Mouse (Mus musculus): Measurements from ENCODE around the gene Rab22a. TPM values are rescaled to one million over a fixed set of nuclear protein-coding genes. Genes with fewer than 3 reads are reported as not detected.

The Rab22a gene
- 42.0 and 42.1 TPM in 2 replicates for polyA plus RNA-seq (2015; fragmentation: Nextera tagmentation; extraction: Ambion mirVana)

DNA sequence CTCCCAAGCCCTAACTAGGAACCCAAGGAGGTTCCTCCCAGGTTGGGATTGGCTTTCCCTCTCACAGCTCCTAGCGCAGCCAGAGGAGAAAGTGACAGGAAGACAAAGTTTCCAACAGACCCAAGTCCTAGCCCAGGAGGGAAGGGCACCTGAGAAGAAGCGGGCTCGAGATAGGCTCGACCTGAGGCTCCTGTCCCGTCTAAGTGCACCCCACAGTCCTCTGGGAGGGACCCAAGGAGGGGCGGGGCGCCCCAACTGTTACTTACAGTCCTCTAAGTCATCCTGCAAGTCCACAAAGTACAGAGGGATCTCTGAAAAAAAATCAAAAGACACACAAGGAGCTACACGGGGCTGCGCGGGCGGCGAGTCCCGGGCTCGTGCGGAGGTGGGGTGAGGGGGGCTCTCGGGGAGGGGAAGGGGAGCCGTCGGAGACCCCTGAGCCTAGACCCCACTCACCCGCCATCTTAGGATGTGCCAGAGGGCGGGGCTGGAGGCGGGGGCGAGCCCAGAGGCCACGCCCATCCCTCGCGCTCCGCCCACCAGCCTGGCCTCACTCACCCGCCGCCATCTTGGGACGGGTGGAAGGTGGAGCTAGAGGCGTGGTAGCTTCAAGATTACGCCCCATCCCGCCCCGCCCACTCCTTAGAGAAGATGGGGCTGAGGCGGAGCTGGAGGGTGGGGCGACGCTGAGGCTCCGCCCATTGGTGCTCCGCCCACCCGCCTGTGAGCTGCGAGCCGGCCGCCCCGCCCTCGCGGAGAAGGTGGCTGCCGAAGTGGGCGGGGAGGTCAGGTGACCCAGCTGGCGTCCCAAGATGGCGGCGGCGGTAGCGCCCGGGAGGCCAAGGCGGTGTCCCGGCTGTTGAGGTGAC lies at the start of gene Rab22a:
Gene Rab22a (plus strand): TSS at position 704 of the 869 bp plus-strand sequence.
- 0% methylated on average over 42 of the region's 55 CpGs for WGBS

DNA sequence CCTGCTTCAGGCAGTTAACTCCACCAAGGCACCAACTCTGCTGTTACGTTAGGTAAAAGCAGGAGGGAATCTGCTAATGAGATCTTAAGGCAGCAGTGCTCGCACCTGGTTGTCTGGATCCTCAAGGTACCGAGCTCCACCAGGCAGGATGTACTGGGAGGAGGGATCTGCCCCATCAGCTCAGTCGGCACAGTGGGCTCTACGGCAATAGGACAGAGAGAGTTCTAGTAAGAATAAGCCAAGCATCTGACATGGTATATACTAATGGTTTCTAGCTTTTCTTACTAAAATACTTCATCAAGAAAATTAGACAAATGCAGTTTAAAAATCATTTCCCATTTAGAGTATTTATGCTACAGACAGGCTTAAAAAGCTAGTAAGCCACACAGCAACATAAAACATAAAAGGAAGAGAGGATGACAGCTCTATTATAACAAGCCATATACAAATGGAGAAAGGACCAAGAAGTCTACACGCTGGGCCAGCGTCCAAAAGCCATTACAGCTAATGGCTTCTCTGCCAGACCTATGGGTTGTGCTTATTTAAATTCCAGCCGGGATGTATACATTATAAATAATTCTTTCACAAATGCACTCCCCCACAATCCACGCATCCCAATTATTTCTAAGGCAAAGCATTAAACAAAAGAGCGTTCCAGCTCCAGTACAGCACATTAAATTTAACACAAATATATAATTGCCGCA lies 44.0 kb upstream of the Rab22a start:
- H3K27ac ChIP-seq (ENCODE audit: low read depth, low read length): no peak overlapping the region
- 70% methylated on average over 11 of the region's 11 CpGs for WGBS
- H3K36me3 ChIP-seq (ENCODE audit: control insufficient read depth, insufficient read depth): peaks cover 15% of the 10 kb centered on the region; the same call in 1 of the 2 replicates
- no peak for TF ChIP-seq CTCF (IDR thresholded peaks at IDR 0.05; ENCODE audit: low read depth)
- no peaks in the 10 kb centered on the region for H3K27me3 ChIP-seq (replicated peaks; ENCODE audit: control insufficient read depth, insufficient read depth, low read length)
- no peaks in the 10 kb centered on the region for H3K9me3 ChIP-seq (ENCODE audit: control insufficient read depth)
- H3K4me1 ChIP-seq (replicated peaks; ENCODE audit: control insufficient read depth, insufficient read depth, low read length): no peaks in the 10 kb centered on the region
- no peak for ATAC-seq
- H3K9ac ChIP-seq (ENCODE audit: low read depth, low read length): no peak overlapping the region
- H3K4me3 ChIP-seq (ENCODE audit: low read depth, low read length): no peak overlapping the region
- H3K4me2 ChIP-seq (replicated peaks; ENCODE audit: low read depth): no peak overlapping the region

More for the DNA sequence above, at the start of gene Rab22a:
- H3K36me3 ChIP-seq (ENCODE audit: control insufficient read depth, insufficient read depth): peaks cover 18% of the 10 kb centered on the region; the same call in 1 of the 2 replicates
- no peak for TF ChIP-seq CTCF (IDR thresholded peaks at IDR 0.05; ENCODE audit: low read depth)
- H3K4me1 ChIP-seq (replicated peaks; ENCODE audit: control insufficient read depth, insufficient read depth, low read length): peaks cover 6% of the 10 kb centered on the region
- peak; percentile 98 for ATAC-seq
- H3K9ac ChIP-seq (ENCODE audit: low read depth, low read length): peak within 1 kb of the TSS; percentile 97
- H3K27me3 ChIP-seq (replicated peaks; ENCODE audit: control insufficient read depth, insufficient read depth, low read length): no peaks in the 10 kb centered on the region
- peak within 1 kb of the TSS; percentile 95 for H3K4me3 ChIP-seq (ENCODE audit: low read depth, low read length)
- H3K9me3 ChIP-seq (ENCODE audit: control insufficient read depth): no peaks in the 10 kb centered on the region
- peak within 1 kb of the TSS; percentile 88 for H3K4me2 ChIP-seq (replicated peaks; ENCODE audit: low read depth)
- H3K27ac ChIP-seq (ENCODE audit: low read depth, low read length): peak within 1 kb of the TSS; percentile 84

DNA sequence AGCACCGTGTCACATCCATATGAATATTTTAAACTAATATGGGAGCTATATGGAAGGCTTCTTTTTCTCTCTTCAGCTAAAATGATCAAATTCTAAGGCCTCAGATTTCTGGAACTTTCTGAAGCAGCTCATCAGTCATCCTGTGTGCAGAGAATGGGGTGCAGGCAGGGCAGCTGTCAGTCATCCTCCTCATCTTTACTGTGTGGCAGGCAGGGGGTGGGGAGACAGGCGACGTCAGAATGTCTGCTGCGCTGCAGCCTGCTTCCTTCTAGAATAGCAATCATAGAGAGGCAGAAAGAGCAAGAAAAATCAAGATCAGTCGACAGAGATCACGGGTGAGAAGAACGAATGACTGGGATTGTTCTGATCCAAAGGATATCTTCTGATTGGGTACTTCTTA lies 43.4 kb upstream of the Rab22a start:
- H3K9ac ChIP-seq (ENCODE audit: low read depth, low read length): no peak overlapping the region
- ATAC-seq: no peak
- H3K4me3 ChIP-seq (ENCODE audit: low read depth, low read length): no peak overlapping the region
- no peak for TF ChIP-seq CTCF (IDR thresholded peaks at IDR 0.05; ENCODE audit: low read depth)
- H3K4me1 ChIP-seq (replicated peaks; ENCODE audit: control insufficient read depth, insufficient read depth, low read length): no peaks in the 10 kb centered on the region
- H3K27me3 ChIP-seq (replicated peaks; ENCODE audit: control insufficient read depth, insufficient read depth, low read length): no peaks in the 10 kb centered on the region
- 0 out of 2 replicates have a peak, but pooled peaks cover 8% of the 10 kb centered on the region for H3K36me3 ChIP-seq (ENCODE audit: control insufficient read depth, insufficient read depth)
- H3K9me3 ChIP-seq (ENCODE audit: control insufficient read depth): no peaks in the 10 kb centered on the region
- WGBS: 73% methylated on average over 7 of the region's 7 CpGs
- no peak overlapping the region for H3K4me2 ChIP-seq (replicated peaks; ENCODE audit: low read depth)
- no peak overlapping the region for H3K27ac ChIP-seq (ENCODE audit: low read depth, low read length)

DNA sequence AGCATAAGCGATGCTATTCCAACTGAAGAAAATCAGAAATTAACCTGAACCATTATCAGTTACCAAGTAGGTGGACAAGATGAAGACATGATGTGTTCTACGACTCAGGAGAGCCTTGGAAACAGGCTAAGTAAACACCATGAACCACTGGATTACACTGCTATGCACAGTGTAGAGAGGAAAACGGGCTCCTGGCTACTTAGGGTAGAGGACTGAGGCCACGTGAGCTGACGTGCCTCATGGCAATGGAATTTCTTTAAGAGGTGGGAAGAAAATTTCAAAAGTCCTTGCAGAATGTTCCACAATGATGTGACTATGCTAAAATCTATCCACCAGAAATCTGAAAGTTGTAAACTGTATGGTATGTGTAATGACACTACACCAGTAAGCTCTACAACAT lies 40.4 kb upstream of the Rab22a start:
- H3K4me3 ChIP-seq (ENCODE audit: low read depth, low read length): no peak overlapping the region
- no peak overlapping the region for H3K27ac ChIP-seq (ENCODE audit: low read depth, low read length)
- H3K36me3 ChIP-seq (ENCODE audit: control insufficient read depth, insufficient read depth): 0 out of 2 replicates have a peak, but pooled peaks cover 5% of the 10 kb centered on the region
- TF ChIP-seq CTCF (IDR thresholded peaks at IDR 0.05; ENCODE audit: low read depth): no peak
- H3K4me1 ChIP-seq (replicated peaks; ENCODE audit: control insufficient read depth, insufficient read depth, low read length): no peaks in the 10 kb centered on the region
- no peaks in the 10 kb centered on the region for H3K27me3 ChIP-seq (replicated peaks; ENCODE audit: control insufficient read depth, insufficient read depth, low read length)
- no peaks in the 10 kb centered on the region for H3K9me3 ChIP-seq (ENCODE audit: control insufficient read depth)
- no peak for ATAC-seq
- no peak overlapping the region for H3K4me2 ChIP-seq (replicated peaks; ENCODE audit: low read depth)
- 87% methylated on average over 5 of the region's 5 CpGs for WGBS
- no peak overlapping the region for H3K9ac ChIP-seq (ENCODE audit: low read depth, low read length)

DNA sequence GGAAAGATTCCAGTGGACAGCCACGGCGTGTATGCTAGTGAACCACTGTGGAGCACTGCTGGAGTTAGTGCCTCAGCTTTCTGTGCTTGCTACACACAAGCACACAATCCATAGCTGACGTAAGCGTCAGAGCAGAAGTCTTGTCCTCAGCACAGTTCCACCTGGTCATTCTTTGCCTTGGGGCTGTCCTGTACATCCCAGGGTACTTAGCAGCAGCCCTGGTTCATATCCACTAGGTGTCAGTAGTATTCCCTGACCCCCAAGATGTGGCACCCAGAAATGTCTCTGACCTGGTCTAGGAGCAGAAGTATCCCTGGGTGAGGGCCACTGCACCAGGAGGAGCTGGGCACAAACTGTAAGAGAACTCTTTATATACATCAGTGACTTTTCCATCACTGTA lies 38.9 kb upstream of the Rab22a start:
- Histone ChIP-seq H3K36me3 (ENCODE audit: control insufficient read depth, insufficient read depth) (no peaks in the 10 kb centered on the region), H3K4me2 (replicated peaks; ENCODE audit: low read depth) (no peak overlapping the region), H3K9me3 (ENCODE audit: control insufficient read depth) (no peaks in the 10 kb centered on the region), H3K4me3 (ENCODE audit: low read depth, low read length) (no peak overlapping the region), H3K27ac (ENCODE audit: low read depth, low read length) (no peak overlapping the region), H3K4me1 (replicated peaks; ENCODE audit: control insufficient read depth, insufficient read depth, low read length) (no peaks in the 10 kb centered on the region), H3K9ac (ENCODE audit: low read depth, low read length) (no peak overlapping the region), H3K27me3 (replicated peaks; ENCODE audit: control insufficient read depth, insufficient read depth, low read length) (no peaks in the 10 kb centered on the region)
- WGBS: 97% methylated on average over 4 of the region's 4 CpGs
- TF ChIP-seq CTCF (IDR thresholded peaks at IDR 0.05; ENCODE audit: low read depth): peak; percentile 66
- ATAC-seq: no peak

DNA sequence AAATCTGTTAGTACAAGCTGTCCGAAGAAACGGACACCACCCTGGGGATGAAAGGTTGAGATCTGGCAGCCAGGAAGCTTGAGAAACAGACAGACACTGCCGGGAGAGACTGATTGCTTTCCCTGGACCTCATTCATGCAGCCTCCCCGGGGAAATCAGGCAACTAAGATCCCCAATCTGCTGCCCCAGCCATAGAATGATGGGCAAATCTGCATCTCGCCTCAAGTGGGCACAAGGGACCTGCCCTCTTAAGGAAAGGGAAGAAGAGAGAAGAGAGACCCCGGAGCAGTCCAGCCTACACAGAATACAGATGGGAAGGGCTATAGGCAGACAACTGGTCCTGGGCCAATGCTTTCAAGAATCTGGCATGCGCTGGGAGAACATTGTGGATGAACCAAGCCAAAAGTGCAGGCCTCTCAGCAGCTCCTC lies 37.4 kb upstream of the Rab22a start:
- Histone ChIP-seq H3K27me3 (replicated peaks; ENCODE audit: control insufficient read depth, insufficient read depth, low read length) (no peaks in the 10 kb centered on the region), H3K9ac (ENCODE audit: low read depth, low read length) (no peak overlapping the region), H3K4me1 (replicated peaks; ENCODE audit: control insufficient read depth, insufficient read depth, low read length) (no peaks in the 10 kb centered on the region), H3K4me3 (ENCODE audit: low read depth, low read length) (no peak overlapping the region), H3K4me2 (replicated peaks; ENCODE audit: low read depth) (no peak overlapping the region), H3K9me3 (ENCODE audit: control insufficient read depth) (no peaks in the 10 kb centered on the region), H3K27ac (ENCODE audit: low read depth, low read length) (no peak overlapping the region), H3K36me3 (ENCODE audit: control insufficient read depth, insufficient read depth) (no peaks in the 10 kb centered on the region)
- no peak for TF ChIP-seq CTCF (IDR thresholded peaks at IDR 0.05; ENCODE audit: low read depth)
- 72% methylated on average over 7 of the region's 7 CpGs for WGBS
- ATAC-seq: no peak

Data from intestine, postnatal 0 days (tissue).